Mouse (Mus musculus): ENCODE results near the gene Cdk11b. TPM values are rescaled to one million over a fixed set of nuclear protein-coding genes. Genes with fewer than 3 reads are reported as not detected.

Gene Cdk11b
- polyA plus RNA-seq, 1 experiment from 2014 or later = 53.9 TPM

- ATAC-seq = no peak
- Histone ChIP-seq H3K9ac (no peak overlapping the region), H3K27ac (no peak overlapping the region), H3K36me3 (no peaks in the 10 kb centered on the region), H3K4me3 (replicated peaks) (no peak overlapping the region), H3K9me3 (no peaks in the 10 kb centered on the region), H3K4me2 (replicated peaks) (no peak overlapping the region), H3K4me1 (replicated peaks) (no peaks in the 10 kb centered on the region), H3K27me3 (replicated peaks) (no peaks in the 10 kb centered on the region)
- whole genome bisulfite sequencing = 75% methylated on average over 3 of the region's 3 CpGs
Measured at GRCm38 (mm10) chr4:155595777-155596176, 28.9 kb upstream of the Cdk11b start.

- Histone ChIP-seq H3K27me3 (replicated peaks) (no peaks in the 10 kb centered on the region), H3K36me3 (no peaks in the 10 kb centered on the region), H3K27ac (no peak overlapping the region), H3K9me3 (no peaks in the 10 kb centered on the region), H3K4me3 (replicated peaks) (no peak overlapping the region), H3K4me1 (replicated peaks) (no peaks in the 10 kb centered on the region), H3K4me2 (replicated peaks) (no peak overlapping the region), H3K9ac (no peak overlapping the region)
- 77% methylated on average over 5 of the region's 5 CpGs for WGBS
- no peak for ATAC-seq
Measured at GRCm38 (mm10) chr4:155596606-155597005, 28.0 kb upstream of the Cdk11b start.

GRCm38 (mm10) chr4:155598536-155598935, 26.1 kb upstream of the Cdk11b start:
- no peak overlapping the region for H3K27ac ChIP-seq

GRCm38 (mm10) chr4:155599901-155600825, 24.5 kb upstream of the Cdk11b start:
- Histone ChIP-seq H3K27ac (peak overlapping the region; percentile 99; the same call in 1 of the 2 replicates), H3K4me3 (replicated peaks) (peak overlapping the region; percentile 85), H3K36me3 (no peaks in the 10 kb centered on the region), H3K9me3 (no peaks in the 10 kb centered on the region), H3K4me1 (replicated peaks) (no peaks in the 10 kb centered on the region), H3K9ac (no peak overlapping the region), H3K4me2 (replicated peaks) (peak overlapping the region; percentile 89), H3K27me3 (replicated peaks) (no peaks in the 10 kb centered on the region)
- 81% methylated on average over 11 of the region's 11 CpGs for WGBS
- ATAC-seq = no peak

More at GRCm38 (mm10) chr4:155598536-155598935, 26.1 kb upstream of the Cdk11b start:
- H3K4me3 ChIP-seq (replicated peaks) = no peak overlapping the region
- 21% methylated on average over 20 of the region's 20 CpGs for WGBS
- no peak overlapping the region for H3K4me2 ChIP-seq (replicated peaks)
- ATAC-seq = no peak
- no peaks in the 10 kb centered on the region for H3K36me3 ChIP-seq
- no peaks in the 10 kb centered on the region for H3K27me3 ChIP-seq (replicated peaks)
- no peaks in the 10 kb centered on the region for H3K4me1 ChIP-seq (replicated peaks)
- H3K9ac ChIP-seq = no peak overlapping the region
- no peaks in the 10 kb centered on the region for H3K9me3 ChIP-seq

- Histone ChIP-seq H3K4me2 (replicated peaks) (peak within 1 kb of the TSS; percentile 89), H3K9ac (peak within 1 kb of the TSS; percentile 93), H3K27me3 (replicated peaks) (no peaks in the 10 kb centered on the region), H3K27ac (peak within 1 kb of the TSS; percentile 99), H3K4me1 (replicated peaks) (no peaks in the 10 kb centered on the region), H3K9me3 (no peaks in the 10 kb centered on the region), H3K4me3 (replicated peaks) (peak within 1 kb of the TSS; percentile 85), H3K36me3 (0 out of 2 replicates have a peak, but pooled peaks cover 5% of the 10 kb centered on the region)
- under 1% methylated on average over 65 of the region's 65 CpGs for WGBS
- peak; percentile 96 for ATAC-seq
Measured at GRCm38 (mm10) chr4:155601091-155601996, 23.3 kb upstream of the Cdk11b start, which contains the start of gene Slc35e2. Gene Slc35e2 (plus strand): TSS chr4:155601416.

GRCm38 (mm10) chr4:155601997-155602456, 22.6 kb upstream of the Cdk11b start:
- 0 out of 2 replicates have a peak, but pooled peaks cover 5% of the 10 kb centered on the region for H3K36me3 ChIP-seq
- H3K27me3 ChIP-seq (replicated peaks) = no peaks in the 10 kb centered on the region
- ATAC-seq = peak; percentile 23
- no peaks in the 10 kb centered on the region for H3K9me3 ChIP-seq
- H3K27ac ChIP-seq = peak overlapping the region; percentile 99
- peak overlapping the region; percentile 89 for H3K4me2 ChIP-seq (replicated peaks)
- peak overlapping the region; percentile 93 for H3K9ac ChIP-seq
- H3K4me1 ChIP-seq (replicated peaks) = no peaks in the 10 kb centered on the region
- WGBS = 1% methylated on average over 31 of the region's 31 CpGs
- H3K4me3 ChIP-seq (replicated peaks) = peak overlapping the region; percentile 85

GRCm38 (mm10) chr4:155602753-155603152, 21.9 kb upstream of the Cdk11b start:
- no peaks in the 10 kb centered on the region for H3K27me3 ChIP-seq (replicated peaks)
- H3K27ac ChIP-seq = no peak overlapping the region
- H3K4me1 ChIP-seq (replicated peaks) = no peaks in the 10 kb centered on the region
- no peak overlapping the region for H3K9ac ChIP-seq
- no peak for ATAC-seq
- 0 out of 2 replicates have a peak, but pooled peaks cover 5% of the 10 kb centered on the region for H3K36me3 ChIP-seq
- H3K9me3 ChIP-seq = no peaks in the 10 kb centered on the region
- peak overlapping the region; percentile 85 for H3K4me3 ChIP-seq (replicated peaks)
- peak overlapping the region; percentile 89 for H3K4me2 ChIP-seq (replicated peaks)
- 78% methylated on average over 1 of the region's 1 CpGs for WGBS

- H3K9me3 ChIP-seq = no peaks in the 10 kb centered on the region
- H3K4me1 ChIP-seq (replicated peaks) = no peaks in the 10 kb centered on the region
- no peak for ATAC-seq
- no peak overlapping the region for H3K4me2 ChIP-seq (replicated peaks)
- no peak overlapping the region for H3K9ac ChIP-seq
- 0 out of 2 replicates have a peak, but pooled peaks cover 5% of the 10 kb centered on the region for H3K36me3 ChIP-seq
- WGBS = 92% methylated on average over 6 of the region's 6 CpGs
- no peak overlapping the region for H3K4me3 ChIP-seq (replicated peaks)
- no peaks in the 10 kb centered on the region for H3K27me3 ChIP-seq (replicated peaks)
- H3K27ac ChIP-seq = no peak overlapping the region
Measured at GRCm38 (mm10) chr4:155603801-155604200, 20.9 kb upstream of the Cdk11b start.

GRCm38 (mm10) chr4:155605132-155605531, 19.5 kb upstream of the Cdk11b start:
- Histone ChIP-seq H3K36me3 (0 out of 2 replicates have a peak, but pooled peaks cover 6% of the 10 kb centered on the region), H3K4me3 (replicated peaks) (no peak overlapping the region), H3K27ac (no peak overlapping the region), H3K9ac (no peak overlapping the region), H3K4me2 (replicated peaks) (no peak overlapping the region), H3K9me3 (no peaks in the 10 kb centered on the region), H3K4me1 (replicated peaks) (no peaks in the 10 kb centered on the region), H3K27me3 (replicated peaks) (no peaks in the 10 kb centered on the region)
- 78% methylated on average over 4 of the region's 4 CpGs for WGBS
- no peak for ATAC-seq

GRCm38 (mm10) chr4:155606825-155607224, 17.8 kb upstream of the Cdk11b start:
- Histone ChIP-seq H3K4me2 (replicated peaks) (no peak overlapping the region), H3K36me3 (peaks cover 15% of the 10 kb centered on the region; the same call in 1 of the 2 replicates), H3K9me3 (no peaks in the 10 kb centered on the region), H3K27ac (no peak overlapping the region), H3K4me1 (replicated peaks) (no peaks in the 10 kb centered on the region), H3K4me3 (replicated peaks) (no peak overlapping the region), H3K27me3 (replicated peaks) (no peaks in the 10 kb centered on the region), H3K9ac (no peak overlapping the region)
- no peak for ATAC-seq
- 54% methylated on average over 2 of the region's 2 CpGs for WGBS

- ATAC-seq = peak; percentile 73
- Histone ChIP-seq H3K36me3 (peaks cover 31% of the 10 kb centered on the region), H3K9me3 (no peaks in the 10 kb centered on the region), H3K9ac (no peak overlapping the region), H3K27me3 (replicated peaks) (no peaks in the 10 kb centered on the region), H3K27ac (0 out of 2 replicates have a peak overlapping the region, but pooled peaks have one; percentile 17), H3K4me1 (replicated peaks) (no peaks in the 10 kb centered on the region), H3K4me2 (replicated peaks) (no peak overlapping the region), H3K4me3 (replicated peaks) (no peak overlapping the region)
- 91% methylated on average over 3 of the region's 3 CpGs for WGBS
Measured at GRCm38 (mm10) chr4:155611860-155612259, 12.8 kb upstream of the Cdk11b start.

- Histone ChIP-seq H3K27ac (no peak overlapping the region), H3K4me2 (replicated peaks) (no peak overlapping the region), H3K9me3 (no peaks in the 10 kb centered on the region), H3K9ac (no peak overlapping the region), H3K36me3 (peaks cover 38% of the 10 kb centered on the region), H3K4me1 (replicated peaks) (no peaks in the 10 kb centered on the region), H3K27me3 (replicated peaks) (no peaks in the 10 kb centered on the region), H3K4me3 (replicated peaks) (no peak overlapping the region)
- WGBS = 94% methylated on average over 3 of the region's 3 CpGs
- ATAC-seq = no peak
Measured at GRCm38 (mm10) chr4:155613264-155613663, 11.4 kb upstream of the Cdk11b start.

All from intestine, embryonic 15.5 days (tissue).